Comparison of ENCODE assay signal across 7 mouse cellular contexts in genomic region chr3:88939749-88940148, GRCm38 (mm10). TPM values are rescaled to one million over a fixed set of nuclear protein-coding genes. Genes with fewer than 3 reads are reported as not detected.
DNase-seq lines count a peak whose midpoint lies in the region; ATAC-seq lines count a peak whose summit lies in the region.

No protein-coding gene starts in this region.

- ATAC-seq in granulocyte monocyte progenitor cell, adult 5-6 weeks (replicated peaks; ENCODE audit: poor library complexity, severe bottlenecking) = peak; percentile 66

- DNase-seq in kidney, adult 9 months = peak; percentile 65
- no peak for DNase-seq in kidney, postnatal 25 days
- peak; percentile 77 for DNase-seq in CD4-positive, CD25-positive, alpha-beta regulatory T cell, adult 2 months (ENCODE audit: low read depth, low spot score)
- peak; percentile 89 for DNase-seq in R1 (ENCODE audit: low read depth, low spot score)
- DNase-seq in skeletal muscle tissue, adult 2 months (ENCODE audit: low read depth, low spot score) = peak; percentile 37
- DNase-seq in left cerebral cortex, adult 9 months (ENCODE audit: low spot score in 2 of 2) = no peak

RNA-seq across cellular contexts. Expression of gene Ash1l, which starts 10.7 kb away (rescaled TPM):
- 37.7 and 41.5 TPM in 2 replicates for total RNA-seq in granulocyte monocyte progenitor cell, adult 5-6 weeks (2014; fragmentation: Nextera tagmentation)
- 17.0 and 23.5 TPM in 2 replicates for total RNA-seq in granulocyte monocyte progenitor cell, adult 5-6 weeks (2017)

RNA-seq across cellular contexts. Expression of gene Dap3, which starts 11.2 kb away (rescaled TPM):
- total RNA-seq in granulocyte monocyte progenitor cell, adult 5-6 weeks (2014; fragmentation: Nextera tagmentation) = 86.8 and 108 TPM in 2 replicates
- total RNA-seq in granulocyte monocyte progenitor cell, adult 5-6 weeks (2017) = 83.9 and 89.5 TPM in 2 replicates

RNA-seq across cellular contexts. Expression of gene Msto1, which starts 25.9 kb away (rescaled TPM):
- total RNA-seq in granulocyte monocyte progenitor cell, adult 5-6 weeks (2014; fragmentation: Nextera tagmentation) = 19.9 and 25.5 TPM in 2 replicates
- 27.6 and 29.4 TPM in 2 replicates for total RNA-seq in granulocyte monocyte progenitor cell, adult 5-6 weeks (2017)

Comparison
In these comparisons a context has a peak if more than half of its experiments do, and no peak if none do; other contexts are left out.
1. DNase-seq: peak in kidney, adult 9 months (single experiment), CD4-positive, CD25-positive, alpha-beta regulatory T cell, adult 2 months (single experiment), R1 (single experiment) and skeletal muscle tissue, adult 2 months (single experiment); none in kidney, postnatal 25 days (0 of 2) and left cerebral cortex, adult 9 months (0 of 2).